ENCODE assay signal across 7 mouse cellular contexts in genomic region chr7:109865370-109866229, GRCm38 (mm10). TPM values are rescaled to one million over a fixed set of nuclear protein-coding genes. Genes with fewer than 3 reads are reported as not detected.
A peak's percentile ranks its signal among the peaks of the same experiment; 100 is the strongest.
DNase-seq lines count a peak whose midpoint lies in the region; ATAC-seq and TF ChIP-seq lines count a peak whose summit lies in the region.

TSS of gene Scube2 (minus strand) at chr7:109865679.

- peaks cover 5% of the 10 kb centered on the region; the same call in 1 of the 2 replicates for H3K4me1 ChIP-seq in forebrain, embryonic 11.5 days (replicated peaks; ENCODE audit: control insufficient read depth, insufficient read depth, low read length)
- H3K4me1 ChIP-seq in hindbrain, embryonic 16.5 days (ENCODE audit: control insufficient read depth, insufficient read depth, low read depth, low read length): peaks cover 8% of the 10 kb centered on the region
- H3K4me1 ChIP-seq in lung, embryonic 14.5 days (ENCODE audit: insufficient read depth): no peaks in the 10 kb centered on the region
- H3K4me1 ChIP-seq in small intestine, adult 2 months (ENCODE audit: control insufficient read depth, insufficient read depth, insufficient read length, low read length): no peaks in the 10 kb centered on the region

- no peaks in the 10 kb centered on the region for H3K36me3 ChIP-seq in forebrain, embryonic 11.5 days (ENCODE audit: control insufficient read depth, insufficient read depth, low read length)
- H3K36me3 ChIP-seq in hindbrain, embryonic 16.5 days (ENCODE audit: control insufficient read depth, insufficient read depth, low read length): no peaks in the 10 kb centered on the region
- H3K36me3 ChIP-seq in lung, embryonic 14.5 days (ENCODE audit: insufficient read depth): no peaks in the 10 kb centered on the region
- no peaks in the 10 kb centered on the region for H3K36me3 ChIP-seq in small intestine, adult 2 months (ENCODE audit: control insufficient read depth, insufficient read depth, low read length)

- H3K4me2 ChIP-seq in forebrain, embryonic 11.5 days (ENCODE audit: low read depth, low read length, severe bottlenecking): peak within 1 kb of the TSS; percentile 99
- H3K4me2 ChIP-seq in hindbrain, embryonic 16.5 days (ENCODE audit: low read length): peak within 1 kb of the TSS; percentile 99
- peak within 1 kb of the TSS; percentile 94 for H3K4me2 ChIP-seq in lung, embryonic 14.5 days

- WGBS in forebrain, embryonic 11.5 days: 1% methylated on average over 57 of the region's 69 CpGs
- 2% methylated on average over 21 of the region's 69 CpGs for WGBS in hindbrain, embryonic 16.5 days
- WGBS in lung, embryonic 14.5 days: 1% methylated on average over 67 of the region's 69 CpGs
- WGBS in small intestine, adult 2 months: 2% methylated on average over 53 of the region's 69 CpGs

- ATAC-seq in forebrain, embryonic 11.5 days (replicated peaks; ENCODE audit: low FRiP score): peak; percentile 65
- peak; percentile 83 for ATAC-seq in hindbrain, embryonic 16.5 days
- ATAC-seq in lung, embryonic 14.5 days (ENCODE audit: insufficient read depth): peak; percentile 79

- DNase-seq in thymus, postnatal 4 days: peak; percentile 32
- DNase-seq in thymus, postnatal 36 days: no peak
- DNase-seq in forebrain, embryonic 11.5 days (ENCODE audit: low spot score): peak; percentile 75
- DNase-seq in lung, embryonic 14.5 days: peak; percentile 57
- no peak for DNase-seq in thymus, postnatal 25 days

- peak within 1 kb of the TSS; percentile 61 for H3K9ac ChIP-seq in forebrain, embryonic 11.5 days (ENCODE audit: low read length)
- peak within 1 kb of the TSS; percentile 79 for H3K9ac ChIP-seq in hindbrain, embryonic 16.5 days (ENCODE audit: low read depth, low read length)
- peak within 1 kb of the TSS; percentile 60 for H3K9ac ChIP-seq in lung, embryonic 14.5 days

- peaks cover 23% of the 10 kb centered on the region for H3K27me3 ChIP-seq in forebrain, embryonic 11.5 days (ENCODE audit: control insufficient read depth, insufficient read depth, low read length)
- H3K27me3 ChIP-seq in hindbrain, embryonic 16.5 days (replicated peaks; ENCODE audit: control insufficient read depth, insufficient read depth, low read length): no peaks in the 10 kb centered on the region; the same call in 1 of the 2 replicates
- H3K27me3 ChIP-seq in lung, embryonic 14.5 days (ENCODE audit: insufficient read depth, low read length): peaks cover 18% of the 10 kb centered on the region
- H3K27me3 ChIP-seq in small intestine, adult 2 months (ENCODE audit: control insufficient read depth, insufficient read depth, low read length): peaks cover 17% of the 10 kb centered on the region

- no peak for TF ChIP-seq CTCF in lung, embryonic 14.5 days (IDR thresholded peaks at IDR 0.05; ENCODE audit: low read depth)
- no peak for TF ChIP-seq CTCF in small intestine, adult 2 months (IDR thresholded peaks at IDR 0.05; ENCODE audit: extremely low read depth, insufficient read length, insufficient replicate concordance, low read depth, low read length)

- H3K27ac ChIP-seq in forebrain, embryonic 11.5 days (ENCODE audit: low read depth, low read length): no peak within 1 kb of the TSS
- no peak within 1 kb of the TSS for H3K27ac ChIP-seq in hindbrain, embryonic 16.5 days (ENCODE audit: low read depth, low read length)
- no peak within 1 kb of the TSS for H3K27ac ChIP-seq in lung, embryonic 14.5 days (ENCODE audit: low read depth)
- H3K27ac ChIP-seq in small intestine, adult 2 months (ENCODE audit: insufficient read depth, low read depth, low read length): no peak within 1 kb of the TSS

- no peak for TF ChIP-seq POLR2A in small intestine, adult 2 months (IDR thresholded peaks at IDR 0.05; ENCODE audit: low read depth, low read length)

- no peaks in the 10 kb centered on the region for H3K9me3 ChIP-seq in forebrain, embryonic 11.5 days (ENCODE audit: control insufficient read depth, low read length)
- H3K9me3 ChIP-seq in hindbrain, embryonic 16.5 days (ENCODE audit: control insufficient read depth, low read length): no peaks in the 10 kb centered on the region
- no peaks in the 10 kb centered on the region for H3K9me3 ChIP-seq in lung, embryonic 14.5 days (ENCODE audit: low read depth, low read length)

- peak within 1 kb of the TSS; percentile 59 for H3K4me3 ChIP-seq in forebrain, embryonic 11.5 days (ENCODE audit: low read depth, low read length)
- peak within 1 kb of the TSS; percentile 66 for H3K4me3 ChIP-seq in hindbrain, embryonic 16.5 days (ENCODE audit: low read length)
- H3K4me3 ChIP-seq in lung, embryonic 14.5 days (ENCODE audit: low read depth, low read length): peak within 1 kb of the TSS; percentile 57
- H3K4me3 ChIP-seq in small intestine, adult 2 months (ENCODE audit: low read depth, low read length): peak within 1 kb of the TSS; percentile 49

RNA-seq across cellular contexts. Expression of gene Scube2, which starts in this region (rescaled TPM):
- 2.3 and 2.5 TPM in 2 replicates for polyA plus RNA-seq in forebrain, embryonic 11.5 days (2014; fragmentation: Nextera tagmentation; extraction: Ambion mirVana)
- 2.5 TPM in 2 replicates for polyA plus RNA-seq in hindbrain, embryonic 16.5 days (2015; fragmentation: Nextera tagmentation; extraction: Ambion mirVana)
- 1.3 and 2.0 TPM in 2 replicates for polyA plus RNA-seq in lung, embryonic 14.5 days (2014; fragmentation: Nextera tagmentation; extraction: Ambion mirVana)
- 1.2 and 1.6 TPM in 2 replicates for polyA plus RNA-seq in small intestine, adult 2 months (2012; rRNA removed)

Comparison
In these comparisons a context has a peak if more than half of its experiments do, and no peak if none do; other contexts are left out.
1. DNase-seq: peak in thymus, postnatal 4 days (single experiment), forebrain, embryonic 11.5 days (single experiment) and lung, embryonic 14.5 days (single experiment); none in thymus, postnatal 36 days (0 of 2) and thymus, postnatal 25 days (single experiment).
2. Peak in every context shown above with its lines, with median percentiles within 50 percentile points of each other: ATAC-seq, H3K4me2 ChIP-seq, H3K4me3 ChIP-seq and H3K9ac ChIP-seq.